Mouse (Mus musculus): ENCODE measurements around the gene 4930404H24Rik.

- TF ChIP-seq CTCF (IDR thresholded peaks at IDR 0.05; ENCODE audit: insufficient read depth, low read depth, low read length), result no peak
- no peak for TF ChIP-seq POLR2A (IDR thresholded peaks at IDR 0.05; ENCODE audit: insufficient read depth, low read depth, low read length)
Measured at GRCm38 (mm10) chr2:153483118-153483983, 9.2 kb upstream of the 4930404H24Rik start.

Measured in olfactory bulb, adult 2 months (tissue).